Mouse (Mus musculus) stomach, embryonic 16.5 days (tissue): ENCODE measurements around the gene Galnt2. TPM values are rescaled to one million over a fixed set of nuclear protein-coding genes. Genes with fewer than 3 reads are reported as not detected.
A peak's percentile ranks its signal among the peaks of the same experiment; 100 is the strongest.

ENCODE experiments used
- ATAC-seq: fragments of 200-750 bp; cut with Nextera tagmentation; 2 replicates; pipeline ENCODE4 v1.8.0; 2017; ENCODE audit warnings: moderate number of reproducible peaks, moderate TSS enrichment; ENCODE audit not compliant: insufficient read depth, low FRiP score
- H3K27ac ChIP-seq: fragments of 300-500 bp; sonication (generic); 2 replicates; pipeline ENCODE4 v1.5.1; 2014; ENCODE audit warnings: low read length
- H3K27me3 ChIP-seq: fragments of 300-500 bp; sonication (generic); 2 replicates; pipeline ENCODE4 v1.6.1; 2014; ENCODE audit warnings: low read length, control low read depth, mixed read lengths; ENCODE audit not compliant: control insufficient read depth, insufficient read depth
- H3K36me3 ChIP-seq: fragments of 300-500 bp; sonication (generic); 2 replicates; pipeline ENCODE4 v1.6.1; 2014; ENCODE audit warnings: low read length; ENCODE audit not compliant: control insufficient read depth, insufficient read depth
- H3K4me1 ChIP-seq: fragments of 300-500 bp; sonication (generic); 2 replicates; pipeline ENCODE4 v1.6.1; 2014; ENCODE audit warnings: low read length, control low read depth, mixed read lengths; ENCODE audit not compliant: control insufficient read depth, insufficient read depth
- H3K4me2 ChIP-seq: fragments of 300-500 bp; sonication (generic); 2 replicates; pipeline ENCODE4 v1.6.1; 2014; ENCODE audit warnings: low read depth, low read length, mixed read lengths
- H3K4me3 ChIP-seq: fragments of 300-500 bp; sonication (generic); replicated peaks from 2 replicates; pipeline ENCODE4 v1.5.1; 2014; ENCODE audit warnings: mild to moderate bottlenecking, low read length
- H3K9ac ChIP-seq: fragments of 300-500 bp; sonication (generic); 2 replicates; pipeline ENCODE4 v1.6.1; 2014; ENCODE audit warnings: low read length
- H3K9me3 ChIP-seq: fragments of 300-500 bp; sonication (generic); replicated peaks from 2 replicates; pipeline ENCODE4 v1.6.1; 2016; ENCODE audit warnings: low read length, control low read depth; ENCODE audit not compliant: control insufficient read depth
- WGBS: fragments of 180-500 bp; shearing (Covaris S2); extraction: QIAGEN DNeasy Blood & Tissue Kit; methylation state at CpG from one replicate; pipeline ENCODE4 v1.1.7; 2014; 5-methylcytosine and 5-hydroxymethylcytosine counted together
- polyA plus RNA-seq: library from polyadenylated mRNA; unstranded; fragments of >200 nt; fragmentation: Nextera tagmentation; extraction: Ambion mirVana; gene quantifications from 2 replicates; pipeline ENCODE4 v1.2.1, GENCODE M21; 2015

The Galnt2 gene
- polyA plus RNA-seq, 1 experiment from 2014 or later = 49.3 TPM

DNA sequence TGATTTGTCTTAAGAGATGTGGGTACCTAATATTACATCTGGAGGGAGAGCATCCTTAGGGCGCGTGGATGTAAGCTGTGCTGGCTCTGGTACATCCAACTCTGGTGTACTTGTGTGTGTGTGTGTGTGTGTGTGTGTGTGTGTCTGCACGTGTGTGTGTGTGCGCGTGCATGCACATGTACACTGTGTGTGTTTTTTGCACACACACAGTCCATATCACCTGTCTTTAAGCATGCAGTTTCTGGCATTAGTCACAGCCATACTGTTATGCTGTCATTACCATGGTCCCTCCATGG is 48.4 kb downstream of the Galnt2 start:
- WGBS = 96% methylated on average over 5 of the region's 5 CpGs
- Histone ChIP-seq H3K9ac (no peak overlapping the region), H3K27ac (no peak overlapping the region), H3K36me3 (no peaks in the 10 kb centered on the region), H3K27me3 (no peaks in the 10 kb centered on the region), H3K9me3 (no peaks in the 10 kb centered on the region), H3K4me1 (peaks cover 39% of the 10 kb centered on the region), H3K4me2 (no peak overlapping the region), H3K4me3 (no peak overlapping the region)
- no peak for ATAC-seq

DNA sequence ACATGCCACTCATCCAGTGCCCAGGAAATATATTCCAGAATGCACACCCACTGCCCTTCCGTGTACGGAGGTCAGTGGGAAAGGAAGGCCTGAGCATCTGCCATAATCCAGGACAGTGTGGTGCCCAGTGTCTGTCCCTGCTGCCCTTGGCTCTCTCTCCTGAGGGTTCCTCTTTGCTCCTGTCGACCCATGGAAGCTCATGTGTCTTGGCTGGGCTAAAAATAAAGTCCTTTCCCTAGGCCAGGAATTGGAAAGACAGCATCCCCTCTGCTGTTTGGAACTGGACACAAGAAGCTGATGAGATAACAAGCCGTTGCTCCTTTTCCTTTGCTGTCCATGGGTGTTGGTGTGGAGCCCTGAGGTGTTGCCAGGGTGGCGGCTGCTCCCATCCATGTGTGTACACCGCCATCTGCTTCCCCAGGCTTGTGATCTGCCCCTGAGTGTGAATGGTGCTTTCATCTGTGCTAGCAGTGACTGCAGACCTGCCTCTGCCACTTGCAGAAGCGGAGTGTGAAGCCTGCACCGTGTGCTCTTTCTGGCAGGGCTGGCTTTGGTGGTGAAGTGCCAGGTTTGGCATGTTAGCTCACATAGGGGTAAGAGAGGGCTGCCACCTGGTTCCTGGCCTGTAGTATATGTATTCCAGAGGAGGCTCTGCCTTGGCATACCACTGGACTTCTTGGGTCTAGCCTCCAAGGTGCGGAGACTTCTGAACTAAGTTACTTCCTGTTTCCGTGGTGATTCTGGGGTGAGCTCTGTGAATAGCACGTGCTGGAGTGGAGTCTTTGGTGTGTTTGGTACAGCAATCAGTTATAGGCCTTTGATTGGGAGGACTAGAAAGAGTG is 50.7 kb downstream of the Galnt2 start:
- H3K36me3 ChIP-seq = no peaks in the 10 kb centered on the region
- peaks cover 57% of the 10 kb centered on the region for H3K4me1 ChIP-seq
- H3K9ac ChIP-seq = no peak overlapping the region
- no peaks in the 10 kb centered on the region for H3K9me3 ChIP-seq
- H3K27ac ChIP-seq = peak overlapping the region; percentile 15; the same call in 1 of the 2 replicates
- H3K4me3 ChIP-seq = no peak overlapping the region
- no peak overlapping the region for H3K4me2 ChIP-seq
- 67% methylated on average over 11 of the region's 11 CpGs for WGBS
- no peaks in the 10 kb centered on the region for H3K27me3 ChIP-seq
- ATAC-seq = no peak

DNA sequence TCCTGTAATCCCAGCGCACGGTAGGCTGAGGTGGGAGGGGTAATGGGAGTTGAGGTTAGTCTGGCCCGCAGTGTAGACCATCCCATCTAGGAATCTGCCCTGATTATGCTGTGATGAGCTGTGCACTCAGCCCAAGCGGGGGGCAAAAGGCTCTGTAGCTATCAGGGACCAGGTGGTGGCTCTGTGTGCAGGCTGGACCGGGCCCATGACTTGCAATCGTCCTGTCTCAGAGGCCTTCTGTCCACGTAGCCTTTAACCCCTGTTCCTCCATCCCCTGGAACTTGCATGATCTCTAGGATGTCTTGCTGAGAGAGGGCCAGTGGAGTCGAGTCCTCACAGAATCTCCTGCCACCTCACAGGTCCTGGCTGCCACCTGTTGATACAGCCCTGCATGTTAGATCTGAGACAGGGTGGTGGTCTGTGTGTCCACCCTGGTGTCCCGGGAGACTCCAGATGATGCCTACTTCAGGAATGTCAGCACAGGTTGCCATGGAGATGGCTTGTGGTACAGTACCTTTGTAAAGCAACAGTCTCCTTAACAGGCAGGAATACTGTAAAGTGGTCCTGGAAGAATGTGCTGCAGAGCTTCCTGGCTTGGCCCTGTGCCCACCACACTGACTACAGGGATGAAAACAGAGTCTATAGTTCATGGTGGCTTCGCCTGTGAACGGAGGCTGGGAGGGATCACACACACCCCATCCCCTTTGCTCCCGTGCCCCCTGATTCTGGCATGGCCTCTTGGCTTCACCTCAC is 51.9 kb downstream of the Galnt2 start:
- Histone ChIP-seq H3K4me1 (peaks cover 56% of the 10 kb centered on the region), H3K27me3 (no peaks in the 10 kb centered on the region), H3K9me3 (no peaks in the 10 kb centered on the region), H3K4me2 (no peak overlapping the region), H3K36me3 (no peaks in the 10 kb centered on the region), H3K9ac (0 out of 2 replicates have a peak overlapping the region, but pooled peaks have one; percentile 23), H3K27ac (peak overlapping the region; percentile 83; the same call in 1 of the 2 replicates), H3K4me3 (no peak overlapping the region)
- 68% methylated on average over 12 of the region's 12 CpGs for WGBS
- ATAC-seq = no peak

DNA sequence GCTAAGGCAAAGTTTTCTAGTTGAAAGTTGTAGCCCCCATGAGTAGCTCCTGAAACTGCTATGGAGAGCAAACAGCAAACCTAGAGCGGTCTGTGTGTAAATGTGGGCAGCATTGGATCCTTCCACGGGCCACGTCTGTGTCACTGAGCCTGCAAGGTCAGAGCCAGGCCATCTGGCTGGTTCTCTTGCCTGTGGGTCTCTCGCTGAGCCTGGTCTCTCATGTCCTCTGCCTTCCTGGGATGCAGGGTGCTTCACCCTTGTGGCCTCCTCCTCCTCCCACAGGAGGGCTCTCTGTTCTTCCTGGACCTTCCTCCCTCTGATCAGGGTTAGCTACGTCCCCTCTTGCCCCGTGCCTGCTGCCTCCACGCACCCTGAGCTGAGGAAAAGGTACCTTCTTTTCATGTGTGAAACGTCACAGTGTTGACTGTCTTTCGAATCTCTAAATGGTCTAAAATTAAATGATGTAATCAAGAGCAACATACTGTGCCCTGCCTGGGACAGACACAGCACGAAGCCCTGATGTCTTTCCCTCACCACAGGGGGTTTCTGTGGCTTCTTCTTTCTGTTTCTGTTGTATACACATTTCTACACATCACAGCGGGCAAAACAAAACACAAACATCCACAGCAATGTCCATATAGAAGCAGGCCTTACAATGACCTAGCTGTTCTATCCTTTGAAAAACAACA is 52.6 kb downstream of the Galnt2 start:
- no peaks in the 10 kb centered on the region for H3K27me3 ChIP-seq
- no peaks in the 10 kb centered on the region for H3K36me3 ChIP-seq
- H3K9ac ChIP-seq = peak overlapping the region; percentile 40; the same call in 1 of the 2 replicates
- no peak overlapping the region for H3K4me3 ChIP-seq
- H3K27ac ChIP-seq = peak overlapping the region; percentile 83
- no peak overlapping the region for H3K4me2 ChIP-seq
- ATAC-seq = no peak
- peaks cover 49% of the 10 kb centered on the region for H3K4me1 ChIP-seq
- WGBS = 53% methylated on average over 11 of the region's 11 CpGs
- no peaks in the 10 kb centered on the region for H3K9me3 ChIP-seq

DNA sequence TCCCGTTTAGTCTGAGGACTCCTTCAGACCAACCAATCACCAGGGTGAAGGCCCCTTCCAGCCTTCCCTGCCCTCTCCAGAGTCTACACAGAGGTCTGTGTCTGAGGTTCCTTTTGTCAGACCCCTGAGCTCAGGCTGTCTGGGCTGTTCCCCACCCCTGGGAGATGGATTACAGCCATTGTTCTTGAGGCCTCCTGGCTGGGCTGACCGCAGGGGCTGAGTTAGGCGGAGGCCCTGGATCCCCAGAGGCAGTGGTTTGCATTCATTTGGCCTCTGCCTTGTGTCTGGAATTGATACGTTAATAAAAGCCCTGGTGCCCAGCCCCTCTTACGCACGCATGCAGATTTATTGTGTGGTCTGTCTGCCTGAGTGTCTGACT is 53.1 kb downstream of the Galnt2 start:
- H3K4me1 ChIP-seq = peaks cover 45% of the 10 kb centered on the region
- no peak; the same call in 1 of the 2 replicates for ATAC-seq

DNA sequence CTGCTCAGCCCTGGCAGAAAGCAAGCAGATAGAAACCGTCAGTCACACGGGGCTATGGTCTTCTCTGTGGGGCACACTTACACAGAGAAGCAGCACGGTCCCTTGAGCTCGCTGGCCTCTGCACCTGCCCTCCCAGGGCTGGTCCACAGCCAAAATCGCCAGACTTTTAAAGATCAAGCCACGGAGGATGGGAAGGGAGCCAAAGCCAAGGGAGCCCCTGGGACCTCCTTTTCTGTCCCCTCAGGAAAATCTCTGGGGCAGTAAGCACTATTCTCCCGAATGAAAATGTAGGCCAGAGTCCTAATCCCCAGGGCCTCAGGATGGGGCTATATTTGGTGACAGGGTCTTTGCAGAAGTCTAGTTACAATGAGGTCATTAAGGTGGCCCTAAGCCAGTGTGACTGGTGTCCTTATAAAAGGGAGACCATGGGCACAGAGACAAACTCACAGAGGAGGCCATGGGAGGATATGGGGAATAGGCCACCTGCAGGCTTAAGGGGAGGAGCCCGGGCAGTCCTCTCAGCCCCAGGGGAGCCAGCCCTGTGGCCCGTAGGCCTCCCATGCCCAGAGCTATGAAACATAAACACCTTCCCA is 53.9 kb downstream of the Galnt2 start:
- peak overlapping the region; percentile 83 for H3K27ac ChIP-seq
- H3K9ac ChIP-seq = peak overlapping the region; percentile 6; the same call in 1 of the 2 replicates
- H3K9me3 ChIP-seq = no peaks in the 10 kb centered on the region
- no peaks in the 10 kb centered on the region for H3K36me3 ChIP-seq
- no peak overlapping the region for H3K4me2 ChIP-seq
- no peaks in the 10 kb centered on the region for H3K27me3 ChIP-seq
- H3K4me1 ChIP-seq = peaks cover 47% of the 10 kb centered on the region
- 0 out of 2 replicates have a peak, but pooled peaks have one; percentile 15 for ATAC-seq
- WGBS = 42% methylated on average over 9 of the region's 9 CpGs
- H3K4me3 ChIP-seq = no peak overlapping the region

More for the DNA sequence above, 53.1 kb downstream of the Galnt2 start:
- no peaks in the 10 kb centered on the region for H3K36me3 ChIP-seq
- no peak overlapping the region for H3K4me2 ChIP-seq
- peak overlapping the region; percentile 83 for H3K27ac ChIP-seq
- no peaks in the 10 kb centered on the region for H3K9me3 ChIP-seq
- H3K9ac ChIP-seq = peak overlapping the region; percentile 40; the same call in 1 of the 2 replicates
- no peak overlapping the region for H3K4me3 ChIP-seq
- H3K27me3 ChIP-seq = no peaks in the 10 kb centered on the region
- 22% methylated on average over 6 of the region's 6 CpGs for WGBS

DNA sequence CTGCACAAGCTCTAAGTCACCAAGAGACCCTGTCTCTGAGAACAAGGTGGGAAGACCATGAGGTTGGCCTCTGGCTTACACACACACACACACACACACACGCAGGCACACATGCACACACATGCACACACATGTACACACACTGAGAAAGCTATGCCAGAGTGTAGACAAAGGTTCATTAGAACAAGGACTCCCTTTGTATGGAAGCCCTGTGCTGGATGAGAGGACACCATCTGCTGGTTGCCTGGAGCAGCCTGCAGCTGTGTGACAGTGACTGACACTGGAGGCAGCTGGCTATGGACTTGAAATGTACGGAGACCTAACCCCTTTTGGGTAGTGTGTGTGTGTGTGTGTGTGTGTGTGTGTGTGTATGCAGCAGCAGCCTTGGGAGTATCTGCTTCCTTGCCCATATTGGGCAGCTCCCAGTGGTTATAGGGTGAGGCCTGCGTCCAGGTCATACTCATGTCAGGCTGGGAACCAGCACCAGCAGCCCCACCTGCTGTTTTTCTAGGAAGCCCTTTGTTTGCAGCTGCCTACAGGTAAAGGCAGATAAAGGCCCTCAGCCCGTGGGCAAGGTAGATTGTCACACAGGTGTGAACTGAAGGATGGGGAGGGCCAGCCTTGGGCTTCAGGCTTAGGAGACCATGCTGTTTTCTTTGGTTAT is 55.4 kb downstream of the Galnt2 start:
- Histone ChIP-seq H3K36me3 (no peaks in the 10 kb centered on the region), H3K27ac (peak overlapping the region; percentile 42; the same call in 1 of the 2 replicates), H3K4me1 (peaks cover 57% of the 10 kb centered on the region), H3K9me3 (no peaks in the 10 kb centered on the region), H3K4me2 (no peak overlapping the region), H3K9ac (peak overlapping the region; percentile 29; the same call in 1 of the 2 replicates), H3K27me3 (no peaks in the 10 kb centered on the region), H3K4me3 (no peak overlapping the region)
- peak; percentile 45 for ATAC-seq
- 55% methylated on average over 4 of the region's 4 CpGs for whole genome bisulfite sequencing

DNA sequence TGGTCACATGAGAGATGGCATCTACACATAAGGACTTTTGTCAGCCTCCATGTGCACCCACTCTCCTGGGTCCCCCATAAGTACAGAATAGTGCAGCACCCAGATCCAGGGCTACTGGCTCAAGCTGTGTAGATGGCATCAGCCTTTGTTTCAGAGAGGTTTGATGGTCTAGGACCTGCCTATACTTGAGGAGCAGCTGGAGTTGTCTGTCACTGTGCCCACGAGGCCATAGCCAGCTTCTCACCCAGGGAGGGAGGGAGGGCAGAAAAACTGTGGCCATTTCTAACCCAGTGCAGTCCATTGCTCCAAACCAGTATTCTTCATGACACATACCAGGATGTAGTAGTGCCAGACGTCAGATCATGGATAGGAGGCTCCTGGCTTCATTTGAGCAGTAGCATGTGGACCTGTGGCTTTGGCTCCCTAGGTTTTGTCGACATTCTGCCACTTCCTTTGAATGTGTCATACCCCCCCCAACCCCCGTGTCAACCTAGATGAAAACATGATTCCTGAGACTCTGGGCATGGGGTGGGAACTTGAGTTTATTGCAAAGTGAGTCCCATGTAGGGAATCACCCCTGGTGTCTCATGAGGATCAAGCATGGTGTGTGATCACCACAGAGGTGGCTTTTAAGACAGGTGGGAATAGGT is 57.1 kb downstream of the Galnt2 start:
- Histone ChIP-seq H3K27ac (no peak overlapping the region), H3K4me2 (no peak overlapping the region), H3K4me3 (no peak overlapping the region), H3K36me3 (no peaks in the 10 kb centered on the region), H3K9me3 (no peaks in the 10 kb centered on the region), H3K27me3 (no peaks in the 10 kb centered on the region), H3K9ac (no peak overlapping the region), H3K4me1 (peaks cover 49% of the 10 kb centered on the region)
- WGBS = 73% methylated on average over 4 of the region's 4 CpGs
- ATAC-seq = no peak
